Mouse (Mus musculus) adrenal gland (tissue): ENCODE results near the gene Rhbdf2.

Experiments used
- intact Hi-C: fragments of 180-260 bp; cut with DNase I; formaldehyde crosslinking; loops from one replicate; pipeline ENCODE4 v1.15.1; 2025

Gene Rhbdf2

GRCm38 (mm10) chr11:116591621-116592020 lies 35.2 kb downstream of the Rhbdf2 start:
- intact Hi-C loops = no loop called here

GRCm38 (mm10) chr11:116589574-116589973 lies 37.2 kb downstream of the Rhbdf2 start:
- intact Hi-C loops = no loop called here

GRCm38 (mm10) chr11:116589020-116589531 lies 37.7 kb downstream of the Rhbdf2 start:
- intact Hi-C loops = no loop called here

- intact Hi-C loops = loop anchor here (2.0 kb wide), 1 partner anchor 42 kb away; no protein-coding TSS in a partner anchor
Observed at GRCm38 (mm10) chr11:116586801-116587631, 39.8 kb downstream of the Rhbdf2 start.

- intact Hi-C loops = loop anchor here (2.0 kb wide), 1 partner anchor 42 kb away; no protein-coding TSS in a partner anchor
Observed at GRCm38 (mm10) chr11:116586310-116586709, 40.5 kb downstream of the Rhbdf2 start, which contains the start of gene Aanat. Gene Aanat (plus strand): TSS chr11:116586432.

- intact Hi-C loops = loop anchor here (2.0 kb wide), 1 partner anchor 43 kb away; no protein-coding TSS in a partner anchor
Observed at GRCm38 (mm10) chr11:116585682-116586081, 41.1 kb downstream of the Rhbdf2 start.

GRCm38 (mm10) chr11:116581376-116581814 lies 45.4 kb downstream of the Rhbdf2 start, which contains the start of gene Ube2o:
Gene Ube2o (minus strand): TSS chr11:116581447.
- intact Hi-C loops = no loop called here

- intact Hi-C loops = no loop called here
Observed at GRCm38 (mm10) chr11:116580711-116581375, 46.0 kb downstream of the Rhbdf2 start.

GRCm38 (mm10) chr11:116580031-116580652 lies 46.7 kb downstream of the Rhbdf2 start:
- intact Hi-C loops = no loop called here

GRCm38 (mm10) chr11:116579280-116579679 lies 47.5 kb downstream of the Rhbdf2 start:
- intact Hi-C loops = no loop called here

- intact Hi-C loops = no loop called here
Observed at GRCm38 (mm10) chr11:116575396-116575795, 51.4 kb downstream of the Rhbdf2 start.

GRCm38 (mm10) chr11:116574982-116575381 lies 51.8 kb downstream of the Rhbdf2 start:
- intact Hi-C loops = no loop called here

- intact Hi-C loops = no loop called here
Observed at GRCm38 (mm10) chr11:116574486-116574885, 52.3 kb downstream of the Rhbdf2 start.

- intact Hi-C loops = no loop called here
Observed at GRCm38 (mm10) chr11:116572756-116573543, 53.9 kb downstream of the Rhbdf2 start.

GRCm38 (mm10) chr11:116571767-116572679 lies 54.8 kb downstream of the Rhbdf2 start:
- intact Hi-C loops = no loop called here

- intact Hi-C loops = no loop called here
Observed at GRCm38 (mm10) chr11:116570821-116571220, 56.0 kb downstream of the Rhbdf2 start.

GRCm38 (mm10) chr11:116567531-116567930 lies 59.3 kb downstream of the Rhbdf2 start:
- intact Hi-C loops = no loop called here

- intact Hi-C loops = no loop called here
Observed at GRCm38 (mm10) chr11:116565283-116566041, 61.4 kb downstream of the Rhbdf2 start.

GRCm38 (mm10) chr11:116556308-116556707 lies 70.5 kb downstream of the Rhbdf2 start:
- intact Hi-C loops = no loop called here
